Mouse (Mus musculus) frontal cortex, postnatal 10 days (tissue): ENCODE data around the gene Dnah8.

Source experiments
- DNase-seq, 2 experiments: peaks; one replicate each; pipeline ENCODE4 v3.0.0; 2022; ENCODE audit warnings: low spot score in 2 of 2, mixed read lengths in 1 of 2

Dnah8 gene

DNA sequence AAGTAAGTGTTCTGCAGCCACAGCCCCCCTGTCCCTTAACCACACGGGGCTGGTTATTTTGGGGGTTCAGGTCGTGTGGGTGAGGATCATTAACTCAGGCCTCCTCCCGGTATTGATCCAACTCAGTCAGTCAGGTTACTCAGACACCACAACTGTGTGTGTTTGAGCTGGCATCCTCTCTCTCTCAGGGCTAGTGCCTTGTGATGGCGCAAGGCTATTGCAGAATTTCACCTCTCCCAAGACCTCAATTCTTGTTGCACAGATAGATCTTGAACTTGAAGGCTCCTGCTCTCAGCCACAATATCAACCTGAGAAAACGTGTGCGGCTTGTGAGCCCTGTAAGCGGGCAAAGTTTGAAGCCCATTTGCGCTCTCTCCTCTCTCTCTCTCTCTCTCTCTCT lies 38.0 kb downstream of the Dnah8 start:
- no peak for DNase-seq

DNA sequence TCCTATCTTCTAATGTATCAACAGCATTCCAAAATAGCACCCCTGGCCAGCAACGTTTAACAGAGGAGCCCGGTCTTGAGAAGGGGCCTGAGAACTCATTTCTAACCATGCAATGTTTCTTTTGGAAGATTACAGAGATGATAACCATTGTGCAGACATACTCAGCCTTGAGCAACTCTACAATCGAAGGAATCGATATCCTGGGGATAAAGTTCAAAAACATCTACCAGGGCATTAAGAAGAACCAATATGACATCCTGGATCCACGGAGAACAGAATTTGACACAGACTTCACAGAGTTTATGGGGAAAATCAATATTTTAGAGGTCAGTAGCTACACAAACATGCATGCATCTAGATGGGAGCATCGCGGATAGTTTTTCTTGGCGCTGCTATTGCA lies 39.0 kb downstream of the Dnah8 start:
- no peak for DNase-seq

DNA sequence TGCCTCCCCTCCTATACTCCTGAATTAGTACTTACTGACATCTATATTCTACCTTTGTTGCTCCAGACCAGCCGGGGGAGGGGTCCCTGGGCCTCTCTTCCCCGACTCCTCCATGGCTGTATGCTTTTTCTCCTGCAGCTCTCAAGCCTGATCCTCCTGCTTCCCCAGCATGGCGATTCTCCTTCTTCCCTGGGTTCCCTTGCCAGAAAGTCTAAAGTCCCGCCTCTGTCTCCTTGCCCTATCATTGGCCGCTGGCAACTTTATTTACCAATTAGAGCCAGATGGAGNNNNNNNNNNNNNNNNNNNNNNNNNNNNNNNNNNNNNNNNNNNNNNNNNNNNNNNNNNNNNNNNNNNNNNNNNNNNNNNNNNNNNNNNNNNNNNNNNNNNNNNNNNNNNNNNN lies 40.7 kb downstream of the Dnah8 start:
- no peak for DNase-seq

- DNase-seq: no peak
Measured at GRCm38 (mm10) chr17:30672556-30672955, 48.4 kb downstream of the Dnah8 start.

GRCm38 (mm10) chr17:30673023-30673422 lies 48.9 kb downstream of the Dnah8 start:
- no peak for DNase-seq

GRCm38 (mm10) chr17:30675021-30675740 lies 51.0 kb downstream of the Dnah8 start:
- no peak for DNase-seq

DNA sequence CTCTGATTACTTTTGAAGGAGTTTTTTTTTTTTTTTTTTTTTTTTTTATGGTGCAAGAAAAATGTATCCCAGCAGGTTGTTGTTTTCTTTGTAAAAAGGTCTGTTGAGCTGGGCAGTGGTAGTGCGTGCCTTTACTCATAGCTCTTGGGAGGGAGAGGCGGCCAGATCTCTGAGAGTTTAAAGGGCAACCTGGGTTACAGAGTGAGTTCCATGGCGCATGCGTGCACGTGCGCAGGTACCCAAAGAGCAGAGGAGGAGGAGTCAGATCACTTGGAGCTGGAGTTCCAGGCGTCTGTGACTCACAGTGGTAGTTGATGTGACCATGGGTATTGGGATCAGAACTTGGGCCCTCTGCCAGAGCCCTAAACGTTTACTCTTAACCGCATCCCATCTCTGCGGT lies 54.4 kb downstream of the Dnah8 start:
- no peak for DNase-seq

- DNase-seq: no peak
Measured at GRCm38 (mm10) chr17:30679612-30680011, 55.5 kb downstream of the Dnah8 start.

- no peak for DNase-seq
Measured at GRCm38 (mm10) chr17:30681604-30682003, 57.5 kb downstream of the Dnah8 start.

DNA sequence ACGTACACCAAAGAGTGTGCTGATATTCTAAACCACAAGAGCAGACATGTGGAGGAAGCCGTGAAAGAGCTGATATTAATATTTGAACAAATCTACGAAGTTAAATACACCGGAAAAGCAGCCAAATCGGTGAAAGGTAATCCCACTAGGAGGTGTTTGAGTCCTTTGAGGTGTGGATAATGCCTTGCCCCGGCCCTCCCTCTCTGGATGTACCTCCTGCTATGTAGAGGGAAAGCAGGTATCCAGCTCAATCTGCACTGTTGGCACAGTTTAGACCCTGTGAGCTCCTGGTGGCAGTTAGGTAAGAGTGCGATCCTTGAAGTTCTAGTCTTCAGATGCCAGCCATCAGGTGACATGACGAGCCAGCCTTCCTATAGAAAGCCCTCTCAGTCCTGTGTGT lies 66.0 kb downstream of the Dnah8 start:
- DNase-seq: no peak

DNA sequence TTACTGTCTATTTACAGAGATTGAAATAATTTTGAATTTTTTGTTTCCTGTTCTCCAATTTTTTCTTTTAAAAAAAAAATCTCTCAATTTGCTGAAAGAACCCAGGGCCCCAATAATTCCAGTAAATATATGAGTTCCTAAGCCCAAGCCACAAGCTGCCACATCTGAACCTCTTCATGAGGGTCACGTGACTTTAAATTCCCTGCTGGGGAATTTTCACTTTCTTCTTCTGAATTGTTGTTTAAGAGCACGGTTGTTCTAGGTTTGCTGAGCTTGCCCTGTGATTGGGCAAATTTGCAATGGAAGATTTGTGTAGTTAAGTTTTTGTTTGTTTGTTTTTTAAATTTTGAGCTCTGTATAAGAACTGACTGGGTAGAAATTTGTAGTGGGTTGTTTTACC lies 67.3 kb downstream of the Dnah8 start:
- DNase-seq: no peak

DNA sequence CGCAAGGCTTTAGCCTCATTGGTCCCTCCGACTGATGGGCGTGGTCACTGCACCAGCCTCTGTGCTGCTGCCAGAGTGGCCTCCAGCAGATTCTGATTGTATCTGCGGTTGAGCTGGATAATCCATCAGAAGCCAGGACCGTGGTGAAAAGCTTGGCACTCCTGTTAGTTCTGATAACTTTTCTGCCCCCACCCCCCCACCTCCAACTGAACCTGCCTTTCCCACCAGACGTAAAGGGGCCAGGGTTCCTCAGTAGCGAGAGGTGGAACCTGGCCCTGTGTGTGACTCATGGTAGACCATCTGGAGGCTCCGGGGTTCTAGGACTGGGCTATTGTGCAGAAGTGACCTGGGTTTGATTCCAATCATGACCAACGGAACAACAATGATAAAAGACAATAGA lies 70.1 kb downstream of the Dnah8 start:
- DNase-seq: no peak

DNA sequence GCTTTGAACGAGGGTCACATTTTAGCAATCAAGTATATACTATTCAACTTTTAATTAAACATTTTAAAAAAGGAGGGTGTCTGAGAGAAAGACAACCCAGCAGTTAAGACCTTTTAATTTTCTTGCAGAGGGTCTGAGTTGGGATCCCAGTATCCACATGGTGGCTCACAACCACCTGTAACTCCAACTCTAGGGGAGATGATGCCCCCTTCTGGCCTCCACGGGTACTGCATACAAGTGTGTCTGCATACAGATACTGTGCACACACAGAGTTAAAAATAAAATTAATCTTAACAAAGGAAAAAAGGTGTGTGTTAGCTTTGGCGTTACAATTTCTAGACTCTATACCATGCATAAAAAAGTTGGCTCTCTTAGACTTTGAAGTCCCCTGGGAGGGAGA lies 90.6 kb downstream of the Dnah8 start:
- DNase-seq: no peak

GRCm38 (mm10) chr17:30718197-30718596 lies 94.0 kb downstream of the Dnah8 start:
- DNase-seq: no peak

DNA sequence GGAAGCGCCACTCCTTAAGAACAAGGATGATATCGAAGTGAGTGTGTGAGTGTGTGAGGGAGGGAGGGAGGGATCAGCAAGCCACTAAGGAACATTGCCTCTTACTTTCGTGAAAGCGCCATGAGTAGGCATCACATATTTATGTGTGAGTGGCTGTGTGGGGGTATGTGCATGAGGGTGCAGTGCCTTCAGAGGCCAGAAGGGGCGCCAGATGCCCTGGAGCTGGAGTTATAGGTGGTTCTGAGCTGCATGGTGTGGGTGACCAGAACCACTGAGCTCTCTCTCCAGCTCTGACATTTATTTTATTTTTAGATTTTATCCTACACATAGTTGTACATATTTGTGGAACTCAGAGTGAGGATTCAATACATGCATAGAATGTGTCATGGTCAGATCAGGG lies 94.9 kb downstream of the Dnah8 start:
- DNase-seq: no peak

- no peak for DNase-seq
Measured at GRCm38 (mm10) chr17:30727788-30728187, 103.6 kb downstream of the Dnah8 start.

DNA sequence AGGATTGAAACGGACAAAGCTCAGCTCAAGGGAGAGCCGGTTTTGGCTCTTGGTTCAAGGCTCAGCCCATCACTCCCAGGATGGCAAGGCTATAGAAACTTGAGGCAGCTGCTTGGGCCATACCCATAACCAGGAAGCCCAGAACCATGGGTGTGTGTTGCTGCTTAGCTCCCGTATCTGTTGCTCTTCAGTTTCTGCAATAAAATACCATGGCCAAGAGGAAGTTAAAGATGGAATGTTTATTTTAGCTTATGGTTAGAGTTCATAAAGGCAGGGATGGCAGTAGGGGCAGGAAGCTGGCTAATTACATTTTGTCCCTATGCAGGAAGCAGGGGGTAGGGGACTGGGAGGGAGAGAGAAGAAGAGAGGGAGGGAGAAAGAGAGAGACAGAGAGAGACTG lies 108.6 kb downstream of the Dnah8 start:
- no peak for DNase-seq

DNA sequence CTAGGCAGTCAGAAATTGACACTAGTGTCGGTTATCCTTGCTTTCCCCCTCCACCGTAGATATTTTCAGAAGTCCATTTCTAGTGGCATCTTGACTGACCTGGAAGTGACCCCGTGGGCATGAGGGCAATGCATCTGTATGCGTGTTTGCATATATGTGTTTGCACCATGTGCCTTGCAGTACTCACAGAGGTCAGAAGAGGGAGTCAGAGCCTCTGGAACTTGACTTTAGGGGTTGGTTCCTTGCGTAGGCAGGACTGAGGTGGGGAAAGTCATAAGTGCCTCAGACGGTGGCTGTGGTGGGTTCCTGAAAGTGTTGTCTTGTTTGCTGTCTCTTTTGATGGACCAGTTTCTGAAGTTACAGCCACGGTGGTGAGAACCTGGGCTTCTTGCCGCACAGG lies 110.6 kb downstream of the Dnah8 start:
- DNase-seq: no peak

DNA sequence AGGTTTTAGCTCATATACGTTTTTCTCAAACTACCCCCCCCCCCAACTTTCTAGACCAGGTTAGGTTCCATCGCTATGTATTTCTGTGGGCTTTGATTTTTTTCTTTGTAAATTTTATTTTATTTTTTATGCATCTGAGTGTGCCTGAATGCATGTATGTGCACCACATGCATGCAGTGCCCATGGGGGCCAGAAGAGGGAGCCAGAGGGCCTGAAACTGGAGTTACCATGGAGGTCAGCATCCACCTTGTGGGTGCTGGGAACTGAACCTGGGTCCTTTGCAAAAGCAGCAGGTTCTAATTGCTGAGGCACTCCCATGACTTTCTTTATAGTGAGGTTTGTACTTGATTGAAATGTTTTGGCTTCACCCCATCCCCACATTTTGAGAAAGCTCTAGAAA lies 111.3 kb downstream of the Dnah8 start:
- no peak for DNase-seq

DNA sequence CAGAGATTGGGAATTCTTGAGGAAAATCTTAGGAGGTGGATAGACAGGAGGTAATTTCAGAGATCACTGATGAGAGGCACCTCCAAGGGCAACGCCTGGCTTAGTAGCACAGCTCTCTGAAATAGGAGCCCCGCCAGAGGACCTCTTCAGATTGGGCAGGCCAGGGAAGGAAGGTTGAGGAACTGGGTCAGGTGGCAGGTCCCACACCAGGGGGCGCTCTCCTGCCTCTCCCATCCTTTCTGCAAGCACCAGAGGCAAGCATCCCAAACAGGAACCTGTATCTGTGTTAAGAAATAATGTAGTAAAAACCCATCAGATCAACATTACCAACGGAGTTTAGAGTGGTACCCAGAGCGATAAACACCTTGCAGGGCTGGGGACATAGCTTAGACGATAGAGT lies 113.6 kb downstream of the Dnah8 start:
- DNase-seq: no peak

- no peak for DNase-seq
Measured at GRCm38 (mm10) chr17:30739769-30740168, 115.6 kb downstream of the Dnah8 start.

DNA sequence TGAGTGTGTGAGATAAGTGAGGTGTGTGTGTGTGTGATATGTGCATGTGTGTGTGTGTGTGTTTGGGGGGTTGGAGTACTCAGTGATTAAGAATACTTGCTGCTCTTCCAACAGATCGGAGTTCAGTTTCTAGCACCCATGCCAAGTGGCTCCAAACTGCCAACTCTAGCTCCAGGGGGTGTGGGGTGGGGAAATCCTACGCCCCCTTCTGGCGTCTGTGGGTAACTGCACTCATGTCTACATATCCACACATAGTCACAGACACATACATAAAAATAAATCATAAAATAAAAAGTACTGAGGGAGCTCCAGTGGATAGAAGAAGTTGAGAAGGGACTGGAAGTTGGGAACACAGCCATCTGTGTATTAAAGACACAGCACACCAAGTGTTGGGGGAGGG lies 119.8 kb downstream of the Dnah8 start:
- no peak for DNase-seq

DNA sequence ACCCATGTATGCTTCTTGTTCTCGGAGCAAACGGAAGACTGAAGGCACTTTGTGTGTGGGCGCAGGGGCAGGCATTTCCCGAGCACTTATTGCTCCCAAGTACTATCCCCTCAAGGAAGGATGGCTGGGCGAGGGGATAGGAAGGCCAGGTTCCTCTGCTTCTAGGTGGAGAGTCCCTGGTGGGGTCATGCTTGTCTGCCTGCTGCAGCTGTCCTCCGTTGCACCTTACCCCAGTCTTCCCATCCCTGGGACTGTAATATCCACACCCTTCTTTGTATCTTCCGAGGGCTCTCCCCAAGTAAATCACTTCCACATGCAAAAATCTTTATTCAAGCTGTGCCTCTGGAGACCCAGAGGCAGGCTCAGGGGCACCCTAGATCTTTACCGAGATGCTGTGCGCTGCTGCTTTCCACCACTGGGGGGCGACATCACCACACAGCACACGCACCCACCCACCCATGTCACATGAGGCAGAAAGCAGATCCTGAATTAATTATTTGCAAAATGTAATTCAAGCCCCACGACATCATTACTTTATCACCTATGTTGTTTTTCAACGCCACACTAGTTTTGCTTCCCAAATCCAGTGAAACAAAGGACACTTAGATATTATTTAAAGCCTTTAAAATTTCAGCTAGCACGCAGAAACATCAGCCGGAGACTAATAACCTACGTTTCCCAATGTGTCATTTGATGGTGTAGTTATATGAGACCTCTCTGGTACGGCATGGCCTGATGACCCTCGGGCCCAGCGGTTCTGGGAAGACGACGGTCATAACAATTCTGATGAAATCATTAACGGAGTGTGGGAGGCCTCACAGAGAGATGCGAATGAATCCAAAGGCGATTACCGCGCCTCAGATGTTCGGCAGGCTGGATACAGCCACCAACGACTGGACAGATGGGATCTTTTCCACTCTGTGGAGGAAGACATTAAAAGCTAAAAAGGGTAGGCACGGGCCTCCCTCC lies 122.2 kb downstream of the Dnah8 start:
- peak; percentile 55 to 72 for DNase-seq
